Mouse (Mus musculus): ENCODE measurements around the gene Bcl11b. TPM values are rescaled to one million over a fixed set of nuclear protein-coding genes. Genes with fewer than 3 reads are reported as not detected.

Bcl11b gene
- polyA plus RNA-seq, 1 experiment from 2014 or later = 27.0 TPM

GRCm38 (mm10) chr12:107950667-107951179 is 52.7 kb downstream of the Bcl11b start:
- Histone ChIP-seq H3K4me3 (replicated peaks) (no peak overlapping the region), H3K9me3 (no peaks in the 10 kb centered on the region), H3K27me3 (no peaks in the 10 kb centered on the region), H3K4me2 (replicated peaks) (peak overlapping the region; percentile 11; the same call in 1 of the 2 replicates), H3K9ac (replicated peaks) (no peak overlapping the region), H3K4me1 (replicated peaks) (peaks cover 48% of the 10 kb centered on the region), H3K27ac (peak overlapping the region; percentile 51; the same call in 1 of the 2 replicates), H3K36me3 (no peaks in the 10 kb centered on the region)
- ATAC-seq = no peak
- WGBS = 65% methylated on average over 20 of the region's 20 CpGs

- Histone ChIP-seq H3K27me3 (no peaks in the 10 kb centered on the region), H3K4me3 (replicated peaks) (no peak overlapping the region), H3K4me1 (replicated peaks) (peaks cover 48% of the 10 kb centered on the region), H3K9ac (replicated peaks) (no peak overlapping the region), H3K4me2 (replicated peaks) (no peak overlapping the region), H3K36me3 (no peaks in the 10 kb centered on the region), H3K9me3 (no peaks in the 10 kb centered on the region), H3K27ac (no peak overlapping the region)
- 89% methylated on average over 10 of the region's 10 CpGs for WGBS
- ATAC-seq = no peak
Measured at GRCm38 (mm10) chr12:107949416-107949815, 54.0 kb downstream of the Bcl11b start.

GRCm38 (mm10) chr12:107942100-107942499 is 61.3 kb downstream of the Bcl11b start:
- Histone ChIP-seq H3K4me1 (replicated peaks) (peaks cover 25% of the 10 kb centered on the region), H3K4me3 (replicated peaks) (no peak overlapping the region), H3K9ac (replicated peaks) (no peak overlapping the region), H3K9me3 (no peaks in the 10 kb centered on the region), H3K36me3 (no peaks in the 10 kb centered on the region), H3K27ac (no peak overlapping the region), H3K4me2 (replicated peaks) (no peak overlapping the region), H3K27me3 (no peaks in the 10 kb centered on the region)
- no peak for ATAC-seq
- 68% methylated on average over 7 of the region's 7 CpGs for WGBS

GRCm38 (mm10) chr12:107940774-107941173 is 62.6 kb downstream of the Bcl11b start:
- Histone ChIP-seq H3K4me3 (replicated peaks) (no peak overlapping the region), H3K4me2 (replicated peaks) (no peak overlapping the region), H3K27me3 (no peaks in the 10 kb centered on the region), H3K9ac (replicated peaks) (no peak overlapping the region), H3K4me1 (replicated peaks) (peaks cover 37% of the 10 kb centered on the region), H3K9me3 (no peaks in the 10 kb centered on the region), H3K36me3 (no peaks in the 10 kb centered on the region), H3K27ac (no peak overlapping the region)
- WGBS = 90% methylated on average over 9 of the region's 9 CpGs
- ATAC-seq = no peak

DNA sequence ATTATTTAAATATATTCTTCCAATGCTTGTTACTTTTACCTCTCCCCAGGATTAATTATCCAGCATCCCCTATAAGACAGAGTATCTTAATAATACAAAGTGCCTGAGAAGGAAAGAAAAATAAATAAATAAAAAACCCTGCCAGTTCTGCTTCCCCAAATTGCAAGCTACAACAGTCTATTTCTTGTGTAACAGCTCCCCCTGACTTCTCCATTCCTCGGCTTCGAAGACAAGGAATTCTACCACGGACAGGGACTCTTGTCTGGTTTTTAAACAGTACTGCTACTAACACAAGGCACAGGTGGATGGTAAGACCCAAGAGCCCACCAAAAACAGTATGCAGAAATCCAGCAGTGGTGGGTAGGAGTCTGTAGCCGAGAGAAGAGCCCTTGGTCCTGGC is 64.2 kb downstream of the Bcl11b start:
- Histone ChIP-seq H3K4me3 (replicated peaks) (no peak overlapping the region), H3K27ac (no peak overlapping the region), H3K4me2 (replicated peaks) (no peak overlapping the region), H3K9ac (replicated peaks) (no peak overlapping the region), H3K9me3 (no peaks in the 10 kb centered on the region), H3K4me1 (replicated peaks) (peaks cover 53% of the 10 kb centered on the region), H3K36me3 (no peaks in the 10 kb centered on the region), H3K27me3 (no peaks in the 10 kb centered on the region)
- no peak for ATAC-seq
- WGBS = 79% methylated on average over 4 of the region's 4 CpGs

GRCm38 (mm10) chr12:107936972-107937371 is 66.4 kb downstream of the Bcl11b start:
- H3K36me3 ChIP-seq = no peaks in the 10 kb centered on the region
- no peak overlapping the region for H3K27ac ChIP-seq
- no peak overlapping the region for H3K4me2 ChIP-seq (replicated peaks)
- ATAC-seq = no peak
- H3K4me3 ChIP-seq (replicated peaks) = no peak overlapping the region
- peaks cover 60% of the 10 kb centered on the region for H3K4me1 ChIP-seq (replicated peaks)
- no peaks in the 10 kb centered on the region for H3K27me3 ChIP-seq
- 91% methylated on average over 5 of the region's 5 CpGs for WGBS
- no peak overlapping the region for H3K9ac ChIP-seq (replicated peaks)
- H3K9me3 ChIP-seq = no peaks in the 10 kb centered on the region

DNA sequence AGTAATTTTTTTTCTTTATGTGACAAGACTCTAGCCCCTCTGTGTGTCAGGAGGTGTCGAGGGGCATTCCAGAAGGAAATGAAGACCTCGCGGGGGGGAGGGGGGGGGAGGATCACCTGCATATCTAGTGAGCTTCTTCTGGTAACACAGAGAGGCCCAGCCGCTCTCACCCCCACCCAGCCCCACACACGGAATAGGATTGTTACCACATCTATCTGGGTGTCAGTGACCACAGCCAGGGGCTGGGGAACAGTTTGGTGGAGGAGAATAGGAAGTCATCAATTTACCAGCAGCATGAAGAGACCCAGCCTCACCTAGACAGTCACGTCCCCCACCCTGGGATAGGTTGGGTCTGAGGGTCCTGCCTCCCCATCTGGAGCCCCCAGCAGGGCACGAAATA is 67.0 kb downstream of the Bcl11b start:
- H3K9me3 ChIP-seq = no peaks in the 10 kb centered on the region
- H3K27ac ChIP-seq = no peak overlapping the region
- no peaks in the 10 kb centered on the region for H3K27me3 ChIP-seq
- 88% methylated on average over 7 of the region's 7 CpGs for WGBS
- no peak overlapping the region for H3K4me3 ChIP-seq (replicated peaks)
- no peaks in the 10 kb centered on the region for H3K36me3 ChIP-seq
- no peak overlapping the region for H3K9ac ChIP-seq (replicated peaks)
- H3K4me2 ChIP-seq (replicated peaks) = no peak overlapping the region
- ATAC-seq = no peak
- peaks cover 63% of the 10 kb centered on the region for H3K4me1 ChIP-seq (replicated peaks)

DNA sequence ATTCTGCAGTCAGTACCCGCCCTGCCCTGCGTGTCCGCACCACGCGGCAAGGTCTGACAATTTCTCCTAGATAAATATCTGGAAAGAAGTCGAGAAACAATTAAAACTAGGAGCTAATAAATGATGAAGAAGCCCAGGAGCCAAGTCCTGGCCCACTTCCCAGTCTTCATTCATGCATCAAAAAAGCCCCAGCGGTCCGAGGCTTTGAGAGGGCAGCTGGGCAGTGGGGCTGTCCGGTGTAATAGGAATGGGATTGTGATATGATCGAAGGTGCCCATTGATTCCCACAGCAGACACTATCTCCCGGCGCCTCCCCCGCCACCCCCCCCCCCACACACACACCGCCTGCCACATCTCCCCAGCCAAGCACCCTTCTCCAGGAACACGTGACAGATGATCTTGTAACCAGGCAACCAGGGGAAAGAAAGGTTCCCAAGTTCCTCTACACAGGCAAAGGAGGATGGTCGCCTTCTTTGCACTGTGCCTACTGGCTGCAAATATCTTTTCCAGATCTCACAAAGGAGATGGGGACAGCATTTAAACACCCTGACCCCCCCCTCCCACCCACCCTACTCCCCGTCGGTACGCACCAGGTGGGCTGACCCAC is 68.5 kb downstream of the Bcl11b start:
- Histone ChIP-seq H3K9ac (replicated peaks) (no peak overlapping the region), H3K27me3 (no peaks in the 10 kb centered on the region), H3K36me3 (no peaks in the 10 kb centered on the region), H3K4me2 (replicated peaks) (peak overlapping the region; percentile 20; the same call in 1 of the 2 replicates), H3K4me3 (replicated peaks) (no peak overlapping the region), H3K9me3 (no peaks in the 10 kb centered on the region), H3K4me1 (replicated peaks) (peaks cover 78% of the 10 kb centered on the region), H3K27ac (peak overlapping the region; percentile 47)
- WGBS = 52% methylated on average over 19 of the region's 19 CpGs
- peak; percentile 54 for ATAC-seq

GRCm38 (mm10) chr12:107932140-107932539 is 71.3 kb downstream of the Bcl11b start:
- WGBS = 27% methylated on average over 12 of the region's 12 CpGs
- no peaks in the 10 kb centered on the region for H3K27me3 ChIP-seq
- no peaks in the 10 kb centered on the region for H3K9me3 ChIP-seq
- H3K27ac ChIP-seq = peak overlapping the region; percentile 47; the same call in 1 of the 2 replicates
- peaks cover 90% of the 10 kb centered on the region for H3K4me1 ChIP-seq (replicated peaks)
- H3K4me3 ChIP-seq (replicated peaks) = no peak overlapping the region
- no peak overlapping the region for H3K9ac ChIP-seq (replicated peaks)
- no peak for ATAC-seq
- H3K4me2 ChIP-seq (replicated peaks) = peak overlapping the region; percentile 15; the same call in 1 of the 2 replicates
- no peaks in the 10 kb centered on the region for H3K36me3 ChIP-seq

DNA sequence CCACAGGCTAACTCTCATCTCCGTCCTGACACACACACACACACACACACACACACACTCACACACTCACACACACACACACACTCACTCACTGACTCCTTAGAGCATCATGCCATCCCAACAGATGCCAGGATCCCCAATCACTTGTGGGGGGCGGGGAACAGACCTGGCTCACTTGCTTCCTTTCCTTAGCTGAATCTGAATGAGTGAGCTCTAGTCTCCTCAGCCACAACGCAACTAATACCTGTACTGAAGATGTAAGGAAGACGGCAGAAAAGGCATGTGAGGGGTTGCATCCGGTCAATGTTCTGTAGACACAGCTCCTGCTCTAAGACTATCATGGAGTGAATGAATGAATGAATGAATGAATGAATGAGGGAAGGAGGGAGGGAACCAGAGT is 71.9 kb downstream of the Bcl11b start:
- WGBS = 85% methylated on average over 5 of the region's 5 CpGs

DNA sequence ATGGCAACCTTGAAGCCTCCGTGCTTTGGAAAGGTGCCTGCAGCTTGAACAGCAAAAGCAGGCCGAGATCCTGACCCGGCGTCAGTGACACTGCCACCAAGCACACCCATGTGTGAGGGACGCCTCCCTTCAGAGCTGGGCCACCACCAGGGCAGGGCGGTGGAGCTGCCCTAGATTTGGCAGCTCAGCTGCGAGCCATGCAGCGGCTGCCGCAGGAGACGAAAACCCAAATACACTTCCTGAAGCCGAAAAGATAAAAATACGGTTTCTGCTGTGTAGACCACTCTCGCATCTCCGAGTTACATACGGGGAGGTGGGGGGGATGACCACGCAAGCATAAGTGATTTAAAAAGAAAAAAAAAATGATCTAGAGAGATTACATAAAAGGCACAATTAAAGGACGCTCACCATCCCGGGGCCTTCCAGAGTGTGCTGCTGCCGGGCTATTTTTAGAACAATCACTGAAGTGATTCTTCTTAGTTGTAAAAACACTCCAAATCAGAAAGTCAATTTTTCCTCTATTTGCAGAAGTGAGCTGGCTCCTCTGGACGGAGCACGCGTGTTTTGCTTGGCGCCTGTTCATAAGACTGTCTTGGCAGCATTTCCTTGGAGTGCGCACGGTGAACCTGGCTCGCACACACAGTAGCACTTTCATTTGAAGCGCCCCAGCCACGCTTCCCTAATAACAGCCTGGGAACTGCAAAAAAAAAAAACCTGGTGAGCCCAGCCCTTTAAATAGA is 72.6 kb downstream of the Bcl11b start:
- H3K4me2 ChIP-seq (replicated peaks) = no peak overlapping the region
- H3K9ac ChIP-seq (replicated peaks) = no peak overlapping the region; the same call in 1 of the 2 replicates
- H3K4me3 ChIP-seq (replicated peaks) = no peak overlapping the region
- H3K9me3 ChIP-seq = no peaks in the 10 kb centered on the region
- H3K27me3 ChIP-seq = no peaks in the 10 kb centered on the region
- peaks cover 87% of the 10 kb centered on the region for H3K4me1 ChIP-seq (replicated peaks)
- WGBS = 65% methylated on average over 28 of the region's 28 CpGs
- H3K27ac ChIP-seq = peak overlapping the region; percentile 54
- ATAC-seq = no peak
- H3K36me3 ChIP-seq = no peaks in the 10 kb centered on the region

More for the DNA sequence above, 71.9 kb downstream of the Bcl11b start:
- no peaks in the 10 kb centered on the region for H3K9me3 ChIP-seq
- no peak for ATAC-seq
- no peaks in the 10 kb centered on the region for H3K27me3 ChIP-seq
- H3K4me1 ChIP-seq (replicated peaks) = peaks cover 89% of the 10 kb centered on the region
- H3K4me3 ChIP-seq (replicated peaks) = no peak overlapping the region
- H3K9ac ChIP-seq (replicated peaks) = no peak overlapping the region
- peak overlapping the region; percentile 54 for H3K27ac ChIP-seq
- no peaks in the 10 kb centered on the region for H3K36me3 ChIP-seq
- no peak overlapping the region for H3K4me2 ChIP-seq (replicated peaks)

DNA sequence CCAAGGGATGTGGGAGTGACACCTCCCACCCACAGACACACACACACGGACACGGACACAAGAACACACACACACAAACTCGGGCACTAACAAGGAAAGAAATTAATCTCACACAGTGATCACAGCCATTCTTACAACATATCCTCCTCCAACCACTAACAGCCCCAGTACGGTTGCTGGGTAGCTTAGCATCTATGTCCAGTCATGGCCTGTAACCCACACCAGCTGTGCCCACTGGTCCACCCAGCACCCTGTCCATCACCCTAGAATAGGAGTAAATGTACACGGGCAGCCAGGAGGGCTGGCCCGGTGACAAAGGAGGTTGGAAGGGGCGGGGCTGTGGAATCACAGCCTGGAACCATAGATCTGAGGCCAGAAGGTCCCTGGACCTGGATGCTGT is 74.5 kb downstream of the Bcl11b start:
- 58% methylated on average over 7 of the region's 7 CpGs for WGBS
- ATAC-seq = peak; percentile 48
- H3K9ac ChIP-seq (replicated peaks) = no peak overlapping the region
- no peaks in the 10 kb centered on the region for H3K36me3 ChIP-seq
- peak overlapping the region; percentile 51 for H3K4me2 ChIP-seq (replicated peaks)
- H3K4me3 ChIP-seq (replicated peaks) = peak overlapping the region; percentile 6; the same call in 1 of the 2 replicates
- H3K27me3 ChIP-seq = no peaks in the 10 kb centered on the region
- peak overlapping the region; percentile 84 for H3K27ac ChIP-seq
- peaks cover 84% of the 10 kb centered on the region for H3K4me1 ChIP-seq (replicated peaks)
- H3K9me3 ChIP-seq = no peaks in the 10 kb centered on the region
